Mouse (Mus musculus): ENCODE data around the gene Zfp428. TPM values are rescaled to one million over a fixed set of nuclear protein-coding genes. Genes with fewer than 3 reads are reported as not detected.

Gene Zfp428
- total RNA-seq, 1 experiment, result 114 TPM

- Histone ChIP-seq H3K4me1 (ENCODE audit: control insufficient read depth in 2 of 2, insufficient read depth in 2 of 2, low read length in 2 of 2, poor library complexity in 1 of 2) (peaks cover 8 to 38% of the 10 kb centered on the region in 2 experiments; a peak in 3 of 4 replicates), H3K27ac (ENCODE audit: insufficient read depth, low read depth, low read length, poor library complexity, severe bottlenecking) (no peak overlapping the region), H3K4me3 (ENCODE audit: insufficient read depth in 1 of 2, low read depth in 1 of 2, low read length in 2 of 2, poor library complexity in 1 of 2, severe bottlenecking in 1 of 2) (no peak overlapping the region; a peak in 1 of 4 replicates), H3K9ac (ENCODE audit: insufficient read depth, low read depth, low read length, poor library complexity, severe bottlenecking) (no peak overlapping the region), H3K9me3 (ENCODE audit: control insufficient read depth, insufficient read depth, low read depth, low read length) (no peaks in the 10 kb centered on the region), H3K36me3 (ENCODE audit: control insufficient read depth, insufficient read depth, low read length, poor library complexity, severe bottlenecking) (peaks cover 3% of the 10 kb centered on the region; the same call in 1 of the 2 replicates)
- in situ Hi-C loops (cut with MboI; ENCODE audit: low sequenced_read_pairs in 2 of 2, unreplicated experiment in 2 of 2), result no loop called here
- no peak for DNase-seq (ENCODE audit: low read depth, low spot score)
- TF ChIP-seq MAFK (IDR thresholded peaks at IDR 0.05; ENCODE audit: insufficient read depth, low read depth, low read length) (no peak), ZNF384 (IDR thresholded peaks at IDR 0.05; ENCODE audit: low read depth, low read length) (no peak), HCFC1 (IDR thresholded peaks at IDR 0.05; ENCODE audit: borderline replicate concordance, insufficient read depth, low read length) (no peak), CHD2 (IDR thresholded peaks at IDR 0.05; ENCODE audit: low read depth, low read length) (no peak), ZC3H11A (IDR thresholded peaks at IDR 0.05; ENCODE audit: borderline replicate concordance, low read depth, low read length) (no peak)
Measured at GRCm38 (mm10) chr7:24461376-24462051, 45.3 kb upstream of the Zfp428 start.

GRCm38 (mm10) chr7:24462388-24463319 lies 44.2 kb upstream of the Zfp428 start, which contains the start of gene Plaur:
Gene Plaur (plus strand): TSS chr7:24462484.
- TF ChIP-seq HCFC1 (IDR thresholded peaks at IDR 0.05; ENCODE audit: borderline replicate concordance, insufficient read depth, low read length) (no peak), ZNF384 (IDR thresholded peaks at IDR 0.05; ENCODE audit: low read depth, low read length) (no peak), MAFK (IDR thresholded peaks at IDR 0.05; ENCODE audit: insufficient read depth, low read depth, low read length) (no peak)
- H3K9me3 ChIP-seq (ENCODE audit: control insufficient read depth, insufficient read depth, low read depth, low read length), result no peaks in the 10 kb centered on the region
- peaks cover 11% of the 10 kb centered on the region; the same call in 1 of the 2 replicates for H3K36me3 ChIP-seq (ENCODE audit: control insufficient read depth, insufficient read depth, low read length, poor library complexity, severe bottlenecking)
- H3K4me1 ChIP-seq (ENCODE audit: control insufficient read depth in 2 of 2, insufficient read depth in 2 of 2, low read length in 2 of 2, poor library complexity in 1 of 2), result peaks cover 5 to 33% of the 10 kb centered on the region in 2 experiments; a peak in 3 of 4 replicates
- in situ Hi-C loops (cut with MboI; ENCODE audit: low sequenced_read_pairs in 2 of 2, unreplicated experiment in 2 of 2), result no loop called here
- H3K9ac ChIP-seq (ENCODE audit: insufficient read depth, low read depth, low read length, poor library complexity, severe bottlenecking), result peak within 1 kb of the TSS; percentile 38
- H3K4me3 ChIP-seq (ENCODE audit: insufficient read depth in 1 of 2, low read depth in 1 of 2, low read length in 2 of 2, poor library complexity in 1 of 2, severe bottlenecking in 1 of 2), result peak within 1 kb of the TSS; percentile 53 to 60
- peak within 1 kb of the TSS; percentile 26; the same call in 1 of the 2 replicates for H3K27ac ChIP-seq (ENCODE audit: insufficient read depth, low read depth, low read length, poor library complexity, severe bottlenecking)
- DNase-seq (ENCODE audit: low read depth, low spot score), result no peak

- in situ Hi-C loops (cut with MboI; ENCODE audit: low sequenced_read_pairs in 2 of 2, unreplicated experiment in 2 of 2), result no loop called here
Measured at GRCm38 (mm10) chr7:24466835-24467234, 40.0 kb upstream of the Zfp428 start.

GRCm38 (mm10) chr7:24467886-24468285 lies 38.9 kb upstream of the Zfp428 start:
- no peak for DNase-seq (ENCODE audit: low read depth, low spot score)
- peaks cover 2 to 8% of the 10 kb centered on the region in 2 experiments; a peak in 2 of 4 replicates for H3K4me1 ChIP-seq (ENCODE audit: control insufficient read depth in 2 of 2, insufficient read depth in 2 of 2, low read length in 2 of 2, poor library complexity in 1 of 2)
- TF ChIP-seq ZNF384 (IDR thresholded peaks at IDR 0.05; ENCODE audit: low read depth, low read length) (no peak), CHD2 (IDR thresholded peaks at IDR 0.05; ENCODE audit: low read depth, low read length) (no peak), HCFC1 (IDR thresholded peaks at IDR 0.05; ENCODE audit: borderline replicate concordance, insufficient read depth, low read length) (no peak), MAFK (IDR thresholded peaks at IDR 0.05; ENCODE audit: insufficient read depth, low read depth, low read length) (no peak)
- H3K9me3 ChIP-seq (ENCODE audit: control insufficient read depth, insufficient read depth, low read depth, low read length), result no peaks in the 10 kb centered on the region
- H3K4me3 ChIP-seq (ENCODE audit: insufficient read depth in 1 of 2, low read depth in 1 of 2, low read length in 2 of 2, poor library complexity in 1 of 2, severe bottlenecking in 1 of 2), result no peak overlapping the region
- H3K36me3 ChIP-seq (ENCODE audit: control insufficient read depth, insufficient read depth, low read length, poor library complexity, severe bottlenecking), result peaks cover 22% of the 10 kb centered on the region; the same call in 1 of the 2 replicates
- in situ Hi-C loops (cut with MboI; ENCODE audit: low sequenced_read_pairs in 2 of 2, unreplicated experiment in 2 of 2), result no loop called here
- no peak overlapping the region for H3K9ac ChIP-seq (ENCODE audit: insufficient read depth, low read depth, low read length, poor library complexity, severe bottlenecking)
- no peak overlapping the region for H3K27ac ChIP-seq (ENCODE audit: insufficient read depth, low read depth, low read length, poor library complexity, severe bottlenecking)

More at GRCm38 (mm10) chr7:24466835-24467234, 40.0 kb upstream of the Zfp428 start:
- Histone ChIP-seq H3K4me3 (ENCODE audit: insufficient read depth in 1 of 2, low read depth in 1 of 2, low read length in 2 of 2, poor library complexity in 1 of 2, severe bottlenecking in 1 of 2) (no peak overlapping the region), H3K4me1 (ENCODE audit: control insufficient read depth in 2 of 2, insufficient read depth in 2 of 2, low read length in 2 of 2, poor library complexity in 1 of 2) (peaks cover 2 to 9% of the 10 kb centered on the region in 2 experiments; a peak in 2 of 4 replicates), H3K27ac (ENCODE audit: insufficient read depth, low read depth, low read length, poor library complexity, severe bottlenecking) (no peak overlapping the region), H3K36me3 (ENCODE audit: control insufficient read depth, insufficient read depth, low read length, poor library complexity, severe bottlenecking) (peaks cover 15% of the 10 kb centered on the region; the same call in 1 of the 2 replicates), H3K9me3 (ENCODE audit: control insufficient read depth, insufficient read depth, low read depth, low read length) (no peaks in the 10 kb centered on the region), H3K9ac (ENCODE audit: insufficient read depth, low read depth, low read length, poor library complexity, severe bottlenecking) (no peak overlapping the region)
- no peak for DNase-seq (ENCODE audit: low read depth, low spot score)
- no peak for TF ChIP-seq ZC3H11A (IDR thresholded peaks at IDR 0.05; ENCODE audit: borderline replicate concordance, low read depth, low read length)
- TF ChIP-seq CHD2 (IDR thresholded peaks at IDR 0.05; ENCODE audit: low read depth, low read length), result no peak
- no peak for TF ChIP-seq MAFK (IDR thresholded peaks at IDR 0.05; ENCODE audit: insufficient read depth, low read depth, low read length)
- TF ChIP-seq HCFC1 (IDR thresholded peaks at IDR 0.05; ENCODE audit: borderline replicate concordance, insufficient read depth, low read length), result no peak
- no peak for TF ChIP-seq ZNF384 (IDR thresholded peaks at IDR 0.05; ENCODE audit: low read depth, low read length)

Measured in ES-E14 (cell line).